Mouse (Mus musculus): Measurements from ENCODE around the gene Gm21983. TPM values are rescaled to one million over a fixed set of nuclear protein-coding genes. Genes with fewer than 3 reads are reported as not detected.

The Gm21983 gene
- total and polyA plus RNA-seq, 3 experiments, result 0.22 TPM; not detected in 2

GRCm38 (mm10) chr7:27156005-27156404 is 24.9 kb downstream of the Gm21983 start:
- Histone ChIP-seq H3K4me1 (ENCODE audit: control insufficient read depth in 1 of 2, insufficient read depth in 2 of 2, low read length in 2 of 2) (no peaks in the 10 kb centered on the region), H3K9ac (ENCODE audit: control insufficient read depth, low read depth, low read length, poor library complexity, severe bottlenecking) (no peak overlapping the region), H3K27ac (ENCODE audit: control insufficient read depth, low read depth, low read length) (no peak overlapping the region), H3K36me3 (ENCODE audit: control insufficient read depth in 1 of 2, insufficient read depth in 2 of 2, low read length in 2 of 2) (no peaks in the 10 kb centered on the region), H3K79me2 (ENCODE audit: control insufficient read depth, insufficient read depth, low read length, poor library complexity) (no peaks in the 10 kb centered on the region), H3K4me3 (ENCODE audit: control insufficient read depth in 1 of 2, insufficient read depth in 1 of 2, low read depth in 2 of 2, low read length in 2 of 2) (no peak overlapping the region), H3K9me3 (replicated peaks; ENCODE audit: insufficient read depth, low read length) (no peaks in the 10 kb centered on the region), H3K27me3 (ENCODE audit: control insufficient read depth in 1 of 2, insufficient read depth in 2 of 2, low read length in 2 of 2) (no peaks in the 10 kb centered on the region)
- no peak for DNase-seq (ENCODE audit: low read depth, low spot score)
- no peak for TF ChIP-seq POLR2A (IDR thresholded peaks at IDR 0.05; ENCODE audit: control insufficient read depth in 1 of 2, insufficient read depth in 1 of 2, low read depth in 1 of 2, low read length in 2 of 2, poor library complexity in 1 of 2)
- TF ChIP-seq TCF12 (IDR thresholded peaks at IDR 0.05; ENCODE audit: low read depth, low read length), result no peak
- TF ChIP-seq GABPA (IDR thresholded peaks at IDR 0.05; ENCODE audit: low read depth, low read length), result no peak
- TF ChIP-seq GATA1 (IDR thresholded peaks at IDR 0.05; ENCODE audit: low read depth, low read length), result no peak
- TF ChIP-seq TAL1 (IDR thresholded peaks at IDR 0.05; ENCODE audit: low read length), result no peak
- no peak for TF ChIP-seq EP300 (IDR thresholded peaks at IDR 0.05; ENCODE audit: low read depth in 1 of 2, low read length in 2 of 2)
- no peak for TF ChIP-seq JUND (IDR thresholded peaks at IDR 0.05; ENCODE audit: low read depth, low read length)
- TF ChIP-seq POLR2AphosphoS5 (IDR thresholded peaks at IDR 0.05; ENCODE audit: borderline replicate concordance, low read depth, low read length), result no peak
- no peak for TF ChIP-seq USF2 (IDR thresholded peaks at IDR 0.05; ENCODE audit: borderline replicate concordance in 1 of 2, insufficient read depth in 1 of 2, low read depth in 1 of 2, low read length in 2 of 2)
- TF ChIP-seq RCOR1 (IDR thresholded peaks at IDR 0.05; ENCODE audit: low read depth, low read length), result no peak
- TF ChIP-seq ELF1 (IDR thresholded peaks at IDR 0.05; ENCODE audit: low read depth, low read length), result no peak
- TF ChIP-seq BHLHE40 (IDR thresholded peaks at IDR 0.05; ENCODE audit: borderline replicate concordance, low read depth, low read length), result no peak
- TF ChIP-seq RAD21 (IDR thresholded peaks at IDR 0.05; ENCODE audit: low read depth, low read length), result no peak
- no peak for TF ChIP-seq MXI1 (IDR thresholded peaks at IDR 0.05; ENCODE audit: low read depth, low read length)
- TF ChIP-seq ZC3H11A (IDR thresholded peaks at IDR 0.05; ENCODE audit: low read depth, low read length), result no peak
- no peak for TF ChIP-seq CHD1 (IDR thresholded peaks at IDR 0.05; ENCODE audit: low read depth, low read length)
- TF ChIP-seq HCFC1 (IDR thresholded peaks at IDR 0.05; ENCODE audit: low read depth, low read length), result no peak
- no peak for TF ChIP-seq POLR2AphosphoS2 (IDR thresholded peaks at IDR 0.05; ENCODE audit: low read length)
- no peak for TF ChIP-seq CTCF (IDR thresholded peaks at IDR 0.05 in 2 of 3, conservative IDR thresholded peaks at IDR 0.05 in 1 of 3; ENCODE audit: control insufficient read depth in 1 of 3, insufficient read depth in 1 of 3, low read depth in 2 of 3, low read length in 3 of 3, poor library complexity in 1 of 3, severe bottlenecking in 1 of 3)

GRCm38 (mm10) chr7:27153205-27153764 is 27.6 kb downstream of the Gm21983 start, which contains the start of gene Cyp2t4:
Cyp2t4 (plus strand) TSS chr7:27153714.
- Histone ChIP-seq H3K4me3 (ENCODE audit: control insufficient read depth in 1 of 2, insufficient read depth in 1 of 2, low read depth in 2 of 2, low read length in 2 of 2) (no peak within 1 kb of the TSS), H3K27me3 (ENCODE audit: control insufficient read depth in 1 of 2, insufficient read depth in 2 of 2, low read length in 2 of 2) (no peaks in the 10 kb centered on the region), H3K79me2 (ENCODE audit: control insufficient read depth, insufficient read depth, low read length, poor library complexity) (no peaks in the 10 kb centered on the region), H3K4me1 (ENCODE audit: control insufficient read depth in 1 of 2, insufficient read depth in 2 of 2, low read length in 2 of 2) (no peaks in the 10 kb centered on the region), H3K9me3 (replicated peaks; ENCODE audit: insufficient read depth, low read length) (no peaks in the 10 kb centered on the region), H3K36me3 (ENCODE audit: control insufficient read depth in 1 of 2, insufficient read depth in 2 of 2, low read length in 2 of 2) (no peaks in the 10 kb centered on the region), H3K9ac (ENCODE audit: control insufficient read depth, low read depth, low read length, poor library complexity, severe bottlenecking) (no peak within 1 kb of the TSS), H3K27ac (ENCODE audit: control insufficient read depth, low read depth, low read length) (no peak within 1 kb of the TSS)
- no peak for DNase-seq (ENCODE audit: low read depth, low spot score)
- TF ChIP-seq HCFC1 (IDR thresholded peaks at IDR 0.05; ENCODE audit: low read depth, low read length), result no peak
- TF ChIP-seq EP300 (IDR thresholded peaks at IDR 0.05; ENCODE audit: low read depth in 1 of 2, low read length in 2 of 2), result no peak
- no peak for TF ChIP-seq CHD1 (IDR thresholded peaks at IDR 0.05; ENCODE audit: low read depth, low read length)
- TF ChIP-seq BHLHE40 (IDR thresholded peaks at IDR 0.05; ENCODE audit: borderline replicate concordance, low read depth, low read length), result no peak
- TF ChIP-seq RAD21 (IDR thresholded peaks at IDR 0.05; ENCODE audit: low read depth, low read length), result no peak
- no peak for TF ChIP-seq GABPA (IDR thresholded peaks at IDR 0.05; ENCODE audit: low read depth, low read length)
- no peak for TF ChIP-seq ZNF384 (IDR thresholded peaks at IDR 0.05; ENCODE audit: low read depth, low read length)
- TF ChIP-seq CHD2 (IDR thresholded peaks at IDR 0.05; ENCODE audit: low read length), result no peak
- no peak for TF ChIP-seq KAT2A (conservative IDR thresholded peaks at IDR 0.05; ENCODE audit: low read depth, low read length)
- no peak for TF ChIP-seq ZMIZ1 (IDR thresholded peaks at IDR 0.05; ENCODE audit: low read depth, low read length)
- no peak for TF ChIP-seq E2F4 (IDR thresholded peaks at IDR 0.05; ENCODE audit: borderline replicate concordance, low read depth, low read length)
- TF ChIP-seq GATA1 (IDR thresholded peaks at IDR 0.05; ENCODE audit: low read depth, low read length), result no peak
- no peak for TF ChIP-seq JUND (IDR thresholded peaks at IDR 0.05; ENCODE audit: low read depth, low read length)
- no peak for TF ChIP-seq TBP (IDR thresholded peaks at IDR 0.05; ENCODE audit: low read depth, low read length)
